Mouse (Mus musculus): Measurements from ENCODE around the gene Mon1a. TPM values are rescaled to one million over a fixed set of nuclear protein-coding genes. Genes with fewer than 3 reads are reported as not detected.

Mon1a gene
- polyA plus RNA-seq, 1 experiment from 2014 or later: 24.3 TPM

DNA sequence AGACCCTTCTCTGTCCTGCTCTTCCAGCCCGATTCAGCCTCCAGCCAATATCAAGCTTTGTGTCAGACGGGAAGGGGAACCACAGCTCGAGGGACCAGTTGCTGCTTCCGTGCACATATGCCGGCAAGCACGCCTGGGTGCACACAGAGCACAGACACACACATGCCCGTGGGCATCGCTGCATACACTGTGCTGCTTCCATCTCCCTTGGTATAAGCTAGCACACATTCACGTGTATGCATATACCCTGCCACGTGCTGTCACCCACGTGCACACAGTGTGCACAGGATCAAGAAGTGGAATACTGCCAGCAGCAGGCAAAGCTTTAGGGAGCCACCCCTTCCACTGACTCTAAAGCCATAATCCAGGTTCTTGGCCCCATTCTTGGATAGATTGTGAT lies 46.2 kb downstream of the Mon1a start:
- 74% methylated on average over 11 of the region's 11 CpGs for WGBS
- no peak overlapping the region for H3K4me3 ChIP-seq
- H3K36me3 ChIP-seq: no peaks in the 10 kb centered on the region
- no peak for ATAC-seq (ENCODE audit: low FRiP score, low read depth)
- H3K9me3 ChIP-seq: no peaks in the 10 kb centered on the region
- peaks cover 22% of the 10 kb centered on the region for H3K4me1 ChIP-seq (replicated peaks)
- no peak overlapping the region for H3K4me2 ChIP-seq
- no peak overlapping the region for H3K9ac ChIP-seq
- H3K27me3 ChIP-seq: peaks cover 3% of the 10 kb centered on the region; the same call in 1 of the 2 replicates
- no peak overlapping the region for H3K27ac ChIP-seq (replicated peaks)

DNA sequence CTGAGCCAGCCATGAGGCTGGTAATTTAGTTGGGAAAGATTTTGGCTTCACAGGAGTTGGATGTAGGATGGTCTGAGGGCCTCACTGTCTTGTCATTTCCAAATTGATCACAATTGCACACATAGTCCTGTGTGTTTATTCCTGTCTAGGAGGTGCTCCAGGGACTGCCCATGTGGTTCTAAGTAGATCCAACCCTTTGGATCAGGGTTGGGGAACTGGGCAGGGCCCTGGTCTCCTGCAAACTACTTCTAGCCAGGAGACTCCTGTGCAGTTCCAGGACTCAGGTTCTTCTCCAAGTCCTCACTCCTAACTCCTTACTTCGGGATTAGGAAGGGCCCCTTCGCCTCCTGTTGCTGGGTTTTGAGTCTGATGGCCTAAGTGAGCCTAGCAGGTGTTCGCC lies 47.4 kb downstream of the Mon1a start, which contains the start of gene Camkv:
Gene Camkv (plus strand): TSS at position 301 of the 400 bp plus-strand sequence.
- H3K9me3 ChIP-seq: no peaks in the 10 kb centered on the region
- peaks cover 22% of the 10 kb centered on the region for H3K4me1 ChIP-seq (replicated peaks)
- 16% methylated on average over 3 of the region's 3 CpGs for WGBS
- no peak for ATAC-seq (ENCODE audit: low FRiP score, low read depth)
- no peak within 1 kb of the TSS for H3K27ac ChIP-seq (replicated peaks)
- H3K27me3 ChIP-seq: peaks cover 3% of the 10 kb centered on the region; the same call in 1 of the 2 replicates
- peak within 1 kb of the TSS; percentile 57 for H3K4me3 ChIP-seq
- peak within 1 kb of the TSS; percentile 57 for H3K9ac ChIP-seq
- H3K4me2 ChIP-seq: peak within 1 kb of the TSS; percentile 94
- H3K36me3 ChIP-seq: no peaks in the 10 kb centered on the region

DNA sequence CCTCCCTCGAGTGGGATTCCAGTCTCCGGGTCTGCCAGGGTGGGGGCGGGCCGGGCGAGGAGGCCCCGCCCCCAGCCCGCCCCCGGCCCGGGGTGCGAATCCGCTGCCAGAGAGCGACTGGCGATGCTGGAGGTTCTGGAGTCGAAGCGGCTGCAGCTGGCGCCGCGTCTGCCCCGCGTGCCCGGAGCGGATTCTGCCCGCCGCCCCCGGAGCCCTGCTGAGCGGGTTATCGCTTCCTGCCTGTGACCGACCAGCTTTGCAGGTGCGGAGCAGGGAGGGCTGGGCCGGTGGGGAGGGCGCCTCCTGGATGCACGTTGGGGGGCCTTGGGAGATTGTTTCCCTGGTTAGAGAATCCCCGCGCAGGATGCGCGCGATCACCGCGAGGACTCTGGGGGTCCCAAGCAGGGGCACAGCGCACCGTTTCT lies 47.9 kb downstream of the Mon1a start:
- WGBS: 0% methylated on average over 41 of the region's 41 CpGs
- H3K27me3 ChIP-seq: peaks cover 3% of the 10 kb centered on the region; the same call in 1 of the 2 replicates

DNA sequence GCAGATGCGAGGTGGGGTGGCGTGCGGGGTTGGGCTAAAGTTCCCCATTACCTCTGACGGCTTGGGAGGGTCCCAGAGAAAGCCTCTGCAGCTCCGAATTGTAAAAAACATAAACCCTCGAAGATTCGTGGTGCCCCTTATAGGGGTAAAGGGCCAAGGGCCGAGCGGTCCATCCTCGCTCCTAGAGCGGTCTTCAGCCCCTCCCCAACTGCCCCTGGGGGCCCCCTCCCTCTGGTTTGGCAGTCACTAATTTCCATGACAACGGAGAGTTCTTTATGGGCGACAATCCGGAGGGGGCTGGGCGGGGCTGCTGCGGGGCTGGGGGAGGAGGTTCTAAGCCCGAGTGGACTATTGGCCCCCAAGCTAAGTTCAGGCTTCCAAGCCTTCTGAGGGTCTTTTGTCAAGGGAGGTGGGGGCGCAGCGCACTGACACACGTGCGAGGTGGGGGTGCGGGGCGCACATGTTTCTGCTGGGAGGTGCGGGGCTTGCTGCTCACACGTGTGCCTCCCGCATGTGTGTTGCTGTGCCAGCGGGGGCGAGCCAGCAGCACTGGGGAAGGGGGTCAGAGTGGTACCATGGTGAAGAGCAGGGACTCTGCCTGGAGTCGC lies 48.4 kb downstream of the Mon1a start:
- H3K9me3 ChIP-seq: no peaks in the 10 kb centered on the region
- H3K9ac ChIP-seq: peak overlapping the region; percentile 57
- H3K27me3 ChIP-seq: peaks cover 3% of the 10 kb centered on the region; the same call in 1 of the 2 replicates
- ATAC-seq (ENCODE audit: low FRiP score, low read depth): peak; percentile 41; the same call in 1 of the 2 replicates
- no peak overlapping the region for H3K27ac ChIP-seq (replicated peaks)
- H3K36me3 ChIP-seq: no peaks in the 10 kb centered on the region
- H3K4me3 ChIP-seq: peak overlapping the region; percentile 57
- H3K4me2 ChIP-seq: peak overlapping the region; percentile 94
- WGBS: 1% methylated on average over 29 of the region's 29 CpGs
- H3K4me1 ChIP-seq (replicated peaks): peaks cover 22% of the 10 kb centered on the region

More for the DNA sequence above, 47.9 kb downstream of the Mon1a start:
- Histone ChIP-seq H3K4me1 (replicated peaks) (peaks cover 22% of the 10 kb centered on the region), H3K36me3 (no peaks in the 10 kb centered on the region), H3K4me3 (peak overlapping the region; percentile 57), H3K4me2 (peak overlapping the region; percentile 94), H3K27ac (replicated peaks) (no peak overlapping the region), H3K9ac (peak overlapping the region; percentile 57), H3K9me3 (no peaks in the 10 kb centered on the region)
- peak; percentile 42; the same call in 1 of the 2 replicates for ATAC-seq (ENCODE audit: low FRiP score, low read depth)

DNA sequence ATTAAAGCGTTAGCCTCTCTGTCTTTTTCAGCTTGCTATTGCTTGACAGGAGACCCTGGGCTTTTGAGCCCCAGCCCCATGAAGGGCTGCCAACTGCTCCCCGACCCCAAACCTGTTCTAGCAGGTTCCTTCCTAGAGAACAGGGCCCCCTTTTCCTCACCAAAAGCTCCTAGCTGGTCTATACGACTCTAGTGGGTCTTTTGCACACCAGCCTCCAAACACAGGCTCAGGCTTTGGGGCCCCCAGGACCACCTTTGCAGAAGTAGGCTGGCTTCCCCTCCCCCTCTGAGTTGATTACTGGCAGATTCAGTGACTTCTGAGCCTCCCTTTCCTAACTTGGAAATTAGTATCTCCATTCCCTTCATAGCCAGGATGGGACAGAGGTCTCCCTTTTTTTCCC lies 48.9 kb downstream of the Mon1a start:
- ATAC-seq (ENCODE audit: low FRiP score, low read depth): 0 out of 2 replicates have a peak, but pooled peaks have one; percentile 2
- peak overlapping the region; percentile 57 for H3K4me3 ChIP-seq
- 5% methylated on average over 3 of the region's 3 CpGs for WGBS

DNA sequence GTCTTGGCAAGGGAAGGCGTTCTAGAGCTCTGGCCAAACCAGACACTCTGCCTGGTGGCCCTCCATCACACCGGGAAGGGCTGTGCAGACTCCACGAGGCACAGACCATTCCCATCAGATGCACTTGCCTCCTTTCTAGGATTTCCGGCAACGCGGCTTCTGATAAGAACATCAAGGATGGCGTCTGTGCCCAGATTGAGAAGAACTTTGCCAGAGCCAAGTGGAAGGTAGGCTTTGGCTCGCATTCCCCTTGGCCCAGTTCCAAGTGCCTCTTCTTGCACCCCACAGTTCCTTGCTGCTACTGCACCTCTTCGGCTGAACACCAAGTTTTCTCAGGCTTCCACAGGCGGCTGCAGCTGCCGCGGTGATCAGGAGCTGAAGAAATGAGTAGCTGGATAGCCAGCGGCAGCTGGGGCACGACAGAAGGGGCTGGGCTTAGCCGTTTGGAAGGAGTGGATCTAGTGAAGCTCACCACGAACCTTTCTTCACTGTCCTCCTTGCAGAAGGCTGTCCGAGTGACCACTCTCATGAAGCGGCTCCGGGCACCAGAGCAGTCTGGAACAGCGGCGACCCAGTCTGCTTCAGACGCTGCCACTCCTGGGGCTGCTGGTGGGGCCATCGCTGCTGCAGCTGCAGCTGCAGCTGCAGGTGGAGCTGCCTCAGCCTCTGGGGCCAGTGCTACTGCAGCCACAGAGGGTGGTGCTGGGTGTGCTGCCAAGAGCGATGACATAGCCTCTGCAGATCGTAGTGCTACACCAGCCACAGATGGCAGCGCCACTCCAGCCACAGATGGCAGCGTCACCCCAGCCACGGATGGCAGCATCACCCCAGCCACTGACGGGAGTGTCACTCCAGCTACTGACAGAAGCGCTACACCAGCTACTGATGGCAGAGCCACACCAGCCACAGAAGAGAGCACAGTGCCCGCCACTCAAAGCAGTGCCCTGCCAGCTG lies 59.6 kb downstream of the Mon1a start:
- WGBS: 87% methylated on average over 31 of the region's 31 CpGs

More for the DNA sequence above, 48.9 kb downstream of the Mon1a start:
- Histone ChIP-seq H3K9ac (peak overlapping the region; percentile 57; the same call in 1 of the 2 replicates), H3K27me3 (peaks cover 3% of the 10 kb centered on the region; the same call in 1 of the 2 replicates), H3K4me1 (replicated peaks) (peaks cover 22% of the 10 kb centered on the region), H3K27ac (replicated peaks) (no peak overlapping the region), H3K36me3 (no peaks in the 10 kb centered on the region), H3K4me2 (peak overlapping the region; percentile 94), H3K9me3 (no peaks in the 10 kb centered on the region)

DNA sequence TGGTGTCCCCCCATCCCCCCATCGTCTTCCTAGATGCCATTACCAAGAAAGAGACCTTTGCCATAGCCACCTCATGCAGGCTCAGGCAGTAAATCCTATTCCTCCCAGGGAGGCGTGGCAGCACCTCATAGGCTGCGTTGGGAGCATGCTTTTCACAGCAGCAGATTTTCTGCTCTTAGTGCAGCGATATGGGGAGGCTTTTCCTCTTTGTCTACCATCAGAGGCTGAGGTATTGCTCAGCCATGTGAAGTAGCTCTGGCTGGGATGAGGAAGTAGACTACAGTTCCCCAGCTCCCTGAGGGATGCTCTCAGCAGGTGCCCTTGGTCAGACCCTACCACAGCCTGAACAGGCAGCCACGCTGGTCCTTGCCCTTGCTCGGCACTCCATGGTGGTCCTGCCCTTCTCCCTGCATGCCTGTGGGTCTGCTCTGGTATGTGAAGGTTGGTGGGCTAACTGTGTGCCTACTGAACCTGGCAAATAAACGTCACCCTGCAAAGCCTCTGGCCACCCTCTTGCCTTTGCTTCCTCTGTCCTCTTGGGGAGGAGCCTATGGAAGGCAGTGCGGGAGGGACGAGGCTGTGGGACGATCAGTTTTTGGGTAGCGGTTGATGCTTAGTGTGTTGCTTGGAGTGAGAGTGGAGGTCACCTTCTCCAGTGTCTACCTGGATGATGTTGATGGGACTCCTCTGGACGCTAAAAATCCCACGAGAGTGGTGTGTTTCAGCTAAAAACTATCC lies 61.4 kb downstream of the Mon1a start:
- H3K9ac ChIP-seq: no peak overlapping the region
- H3K9me3 ChIP-seq: no peaks in the 10 kb centered on the region
- WGBS: 86% methylated on average over 13 of the region's 13 CpGs
- H3K36me3 ChIP-seq: no peaks in the 10 kb centered on the region
- H3K4me1 ChIP-seq (replicated peaks): peaks cover 11% of the 10 kb centered on the region
- no peak overlapping the region for H3K4me3 ChIP-seq
- ATAC-seq (ENCODE audit: low FRiP score, low read depth): no peak
- H3K27ac ChIP-seq (replicated peaks): no peak overlapping the region
- H3K4me2 ChIP-seq: no peak overlapping the region
- H3K27me3 ChIP-seq: no peaks in the 10 kb centered on the region

More for the DNA sequence above, 59.6 kb downstream of the Mon1a start:
- Histone ChIP-seq H3K27me3 (no peaks in the 10 kb centered on the region), H3K9me3 (no peaks in the 10 kb centered on the region), H3K4me2 (no peak overlapping the region), H3K4me1 (replicated peaks) (peaks cover 11% of the 10 kb centered on the region), H3K9ac (no peak overlapping the region), H3K4me3 (no peak overlapping the region), H3K27ac (replicated peaks) (no peak overlapping the region), H3K36me3 (no peaks in the 10 kb centered on the region)
- ATAC-seq (ENCODE audit: low FRiP score, low read depth): no peak

DNA sequence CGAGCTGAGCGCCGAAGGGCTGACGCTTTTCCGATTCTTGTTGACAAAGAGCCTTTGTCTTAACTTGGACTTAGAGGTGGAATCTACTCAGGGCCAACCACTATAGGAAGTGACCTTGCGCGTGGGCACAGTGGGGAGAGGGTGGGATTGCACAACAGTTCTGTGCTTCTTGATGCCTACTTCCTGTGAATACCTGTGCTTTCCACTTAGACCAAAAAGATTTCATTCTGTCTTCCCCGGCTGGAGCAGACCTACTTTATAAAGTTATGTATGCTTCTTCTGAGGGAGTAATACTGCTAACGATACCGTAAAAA lies 61.9 kb downstream of the Mon1a start, which contains the start of gene Traip:
Gene Traip (plus strand): TSS at position 215 of the 314 bp plus-strand sequence.
- no peak for ATAC-seq (ENCODE audit: low FRiP score, low read depth)
- no peaks in the 10 kb centered on the region for H3K27me3 ChIP-seq
- peaks cover 11% of the 10 kb centered on the region for H3K4me1 ChIP-seq (replicated peaks)
- peak within 1 kb of the TSS; percentile 64 for H3K9ac ChIP-seq
- WGBS: 93% methylated on average over 10 of the region's 10 CpGs
- H3K4me3 ChIP-seq: peak within 1 kb of the TSS; percentile 47
- no peaks in the 10 kb centered on the region for H3K36me3 ChIP-seq
- peak within 1 kb of the TSS; percentile 84 for H3K27ac ChIP-seq (replicated peaks)
- peak within 1 kb of the TSS; percentile 66 for H3K4me2 ChIP-seq
- H3K9me3 ChIP-seq: no peaks in the 10 kb centered on the region

DNA sequence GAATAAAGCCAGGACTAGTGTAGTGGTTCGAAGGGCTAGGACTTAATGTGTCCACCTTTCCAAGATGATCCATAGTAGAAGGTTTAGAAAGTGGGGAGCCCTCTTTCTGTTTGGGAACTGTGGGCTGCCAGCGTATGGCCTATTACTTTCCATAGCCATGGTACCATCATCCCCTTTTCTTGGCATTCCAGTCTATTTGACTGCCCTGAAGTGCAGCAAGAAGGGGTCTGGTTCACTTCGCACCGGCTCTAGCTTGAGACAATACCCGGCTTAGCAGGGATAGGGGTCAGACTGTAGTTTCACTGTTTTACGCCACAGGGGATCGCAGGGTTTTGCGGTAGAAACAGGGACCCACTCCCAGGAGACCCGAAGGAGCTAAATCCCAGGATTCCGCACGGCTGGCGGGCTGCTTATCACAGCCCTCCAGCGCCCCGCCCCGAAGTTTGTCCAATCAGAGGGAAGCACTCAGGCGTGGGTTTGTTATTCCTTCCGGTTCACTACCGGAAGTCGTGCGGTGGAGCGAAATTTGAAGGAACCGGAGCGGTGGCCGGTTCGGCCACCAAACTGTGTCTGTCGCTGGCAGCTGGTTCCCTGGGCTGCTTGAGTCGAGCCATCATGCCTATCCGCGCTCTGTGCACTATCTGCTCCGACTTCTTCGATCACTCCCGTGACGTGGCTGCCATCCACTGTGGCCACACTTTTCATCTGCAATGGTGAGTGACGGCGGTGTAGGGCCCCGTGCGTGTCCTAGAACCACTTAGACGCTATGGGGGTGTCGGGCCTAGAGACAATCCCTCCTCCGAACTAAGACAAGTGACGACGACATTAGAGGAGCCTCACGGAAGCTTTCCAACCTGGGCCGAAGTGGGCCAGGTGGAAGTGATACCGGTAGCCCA lies 62.8 kb downstream of the Mon1a start:
- 17% methylated on average over 45 of the region's 45 CpGs for WGBS
- H3K9me3 ChIP-seq: no peaks in the 10 kb centered on the region

More for the DNA sequence above, 62.8 kb downstream of the Mon1a start:
- Histone ChIP-seq H3K4me2 (peak overlapping the region; percentile 66), H3K27me3 (no peaks in the 10 kb centered on the region), H3K36me3 (no peaks in the 10 kb centered on the region), H3K27ac (replicated peaks) (peak overlapping the region; percentile 84), H3K4me1 (replicated peaks) (peaks cover 11% of the 10 kb centered on the region), H3K9ac (peak overlapping the region; percentile 64), H3K4me3 (peak overlapping the region; percentile 47)
- peak; percentile 97 for ATAC-seq (ENCODE audit: low FRiP score, low read depth)

All from hindbrain, embryonic 15.5 days (tissue).